Mouse (Mus musculus): ENCODE data around the gene Fut8.

- TF ChIP-seq CTCF (IDR thresholded peaks at IDR 0.05; ENCODE audit: control insufficient read depth, insufficient read depth, low read length), result no peak
- TF ChIP-seq POLR2A (IDR thresholded peaks at IDR 0.05; ENCODE audit: borderline replicate concordance, control insufficient read depth, low read depth, low read length), result no peak
Measured at GRCm38 (mm10) chr12:77349543-77349942, 111.6 kb downstream of the Fut8 start.

Data from bone marrow, adult 2 months (tissue).